Mouse (Mus musculus): ENCODE measurements around the gene Ttc16.

Ttc16 gene

DNA sequence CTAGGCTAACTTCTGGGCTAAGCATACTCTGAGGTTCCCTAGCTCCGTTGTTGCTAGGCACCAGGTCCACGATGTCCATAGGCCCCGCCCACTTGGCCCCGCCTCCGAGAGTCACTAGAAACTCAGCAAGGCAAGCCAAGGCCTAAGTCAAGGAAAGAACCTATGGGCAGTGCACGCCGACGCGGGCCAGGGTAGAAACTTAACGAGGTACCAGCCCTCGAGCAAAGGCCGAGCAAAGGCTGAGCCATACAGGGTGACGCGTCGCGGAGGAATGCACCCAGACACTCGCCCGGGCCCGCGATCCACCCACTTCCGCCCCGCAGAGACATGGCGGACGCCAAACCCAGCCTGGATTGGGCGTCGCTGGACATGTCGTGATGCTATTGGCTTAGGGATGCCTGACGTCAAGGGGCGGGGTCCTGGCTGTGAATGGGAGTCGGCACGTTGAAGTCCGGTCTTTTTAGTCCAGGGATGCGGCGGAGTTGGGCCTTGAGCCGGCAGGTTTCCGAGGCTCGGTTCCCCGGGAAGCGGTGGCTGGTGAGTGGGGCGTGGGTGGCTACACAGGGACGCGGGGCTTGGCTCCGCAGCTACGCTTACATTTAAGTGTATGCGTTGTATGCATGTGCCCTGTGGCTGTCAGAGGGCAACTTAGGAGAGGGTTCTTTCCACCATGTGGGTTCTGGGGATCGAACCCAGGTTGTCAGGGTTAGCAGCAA, at the start of gene Ttc16, which contains the start of gene Ptrh1:
Gene Ttc16, minus strand, starts transcription at position 275 of the 716 bp plus-strand sequence.
Gene Ptrh1, plus strand, starts transcription at position 428 of the 716 bp plus-strand sequence.
- DNase-seq: peak; percentile 97

DNA sequence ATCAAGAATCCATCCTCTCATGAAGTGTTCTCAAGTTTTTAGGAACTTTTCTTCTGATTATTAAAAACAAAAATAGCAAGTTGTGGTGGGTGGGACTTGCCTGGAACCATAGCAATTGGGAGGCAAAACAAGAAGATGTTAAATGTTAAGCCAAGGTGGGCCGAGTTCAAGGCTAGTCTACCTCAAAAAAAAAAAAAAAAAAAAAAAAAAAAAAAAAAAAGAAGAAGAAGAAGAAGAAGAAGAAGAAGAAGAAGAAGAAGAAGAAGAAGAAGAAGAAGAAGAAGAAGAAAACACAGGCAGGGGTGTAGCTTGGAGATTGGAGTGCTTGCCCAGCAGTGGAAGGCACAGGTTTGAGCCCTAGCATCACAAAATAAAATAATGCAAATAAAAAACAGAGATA, 49.3 kb upstream of the Ttc16 start:
- no peak for DNase-seq

DNA sequence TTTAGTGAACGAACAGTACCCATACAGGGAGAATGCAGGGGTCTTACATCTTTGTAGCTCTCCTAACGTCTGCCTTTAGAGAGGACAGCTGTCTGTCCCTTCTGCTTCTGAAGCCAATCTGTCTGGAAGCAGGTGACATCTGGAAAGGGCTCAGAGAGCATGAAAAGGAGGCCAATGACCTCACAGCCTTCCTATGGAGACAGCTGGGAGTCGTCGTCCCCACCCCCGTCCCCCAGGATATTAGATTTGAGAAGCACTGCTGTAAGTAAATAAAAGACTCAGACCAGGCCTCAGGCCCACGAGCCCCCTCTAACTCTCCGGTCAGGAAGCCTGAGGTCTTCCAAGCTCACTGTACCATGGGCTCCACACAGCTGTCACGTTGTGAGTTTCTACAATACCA, 48.7 kb upstream of the Ttc16 start:
- DNase-seq: no peak

DNA sequence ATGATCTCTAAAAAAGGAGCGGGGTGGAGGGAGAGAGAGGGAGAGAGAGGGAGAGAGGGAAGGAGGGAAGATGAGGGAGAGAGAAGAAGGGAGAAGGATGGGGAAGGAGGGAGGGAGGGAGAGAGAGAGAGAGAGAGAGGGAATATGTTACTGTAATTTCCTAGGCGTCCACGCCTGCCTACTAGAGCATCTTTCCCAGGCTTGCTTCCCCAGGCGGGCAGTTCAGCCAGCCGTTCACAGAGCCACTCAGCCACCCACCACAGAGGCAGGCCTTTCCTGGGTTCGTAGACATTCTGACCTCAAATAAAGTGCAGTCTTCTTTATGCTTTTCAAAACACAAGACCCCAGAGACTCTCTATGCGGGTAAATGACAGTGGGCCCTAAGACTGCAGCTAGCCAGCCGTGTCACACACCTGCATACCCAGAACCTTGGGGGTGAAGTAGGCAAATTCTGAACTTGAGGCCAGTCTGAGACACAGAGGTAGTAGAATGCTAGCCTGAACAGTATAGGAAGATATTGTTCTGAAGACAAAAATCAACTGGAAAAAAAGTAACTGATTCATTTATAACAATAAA, 48.2 kb upstream of the Ttc16 start:
- no peak for DNase-seq

DNA sequence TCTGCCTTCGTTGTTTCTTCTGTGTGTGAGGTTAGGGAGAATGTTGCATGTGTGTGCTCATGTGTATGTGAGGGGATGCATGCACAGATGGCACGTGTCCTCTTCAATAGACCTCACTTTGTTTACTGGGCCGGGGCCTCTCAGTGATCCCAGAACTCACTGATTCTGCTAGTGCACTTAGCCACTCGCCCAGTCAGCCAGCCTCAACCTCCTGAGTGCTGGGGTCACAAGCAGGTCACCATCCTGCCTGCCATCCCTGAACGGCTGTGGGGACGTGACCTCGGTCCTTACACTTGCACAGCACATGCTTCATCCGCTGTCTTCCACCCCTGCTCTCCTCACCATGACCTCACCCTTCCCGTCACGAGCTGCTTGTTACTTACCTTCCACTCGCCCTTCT, 47.7 kb upstream of the Ttc16 start:
- DNase-seq: no peak

DNA sequence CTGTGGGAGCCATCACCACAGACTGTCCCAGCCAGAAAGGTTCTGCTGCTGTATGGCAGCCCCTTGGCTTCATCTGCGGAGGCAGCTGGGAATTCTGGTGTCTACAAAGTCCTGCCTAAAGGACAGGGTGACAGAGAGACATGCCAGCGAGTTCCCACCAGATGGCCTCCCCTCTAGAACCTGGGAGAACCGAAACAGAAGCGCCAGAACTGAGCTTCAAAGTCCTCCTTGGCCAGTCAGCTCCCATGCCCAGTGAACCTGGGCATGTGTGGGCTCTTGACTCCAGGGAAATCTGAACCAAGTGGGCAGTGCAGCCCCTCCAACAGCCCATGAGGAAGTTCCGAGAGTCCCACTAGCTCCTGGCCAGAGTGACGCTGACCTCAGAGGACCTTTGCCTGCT, 47.2 kb upstream of the Ttc16 start:
- no peak for DNase-seq

DNA sequence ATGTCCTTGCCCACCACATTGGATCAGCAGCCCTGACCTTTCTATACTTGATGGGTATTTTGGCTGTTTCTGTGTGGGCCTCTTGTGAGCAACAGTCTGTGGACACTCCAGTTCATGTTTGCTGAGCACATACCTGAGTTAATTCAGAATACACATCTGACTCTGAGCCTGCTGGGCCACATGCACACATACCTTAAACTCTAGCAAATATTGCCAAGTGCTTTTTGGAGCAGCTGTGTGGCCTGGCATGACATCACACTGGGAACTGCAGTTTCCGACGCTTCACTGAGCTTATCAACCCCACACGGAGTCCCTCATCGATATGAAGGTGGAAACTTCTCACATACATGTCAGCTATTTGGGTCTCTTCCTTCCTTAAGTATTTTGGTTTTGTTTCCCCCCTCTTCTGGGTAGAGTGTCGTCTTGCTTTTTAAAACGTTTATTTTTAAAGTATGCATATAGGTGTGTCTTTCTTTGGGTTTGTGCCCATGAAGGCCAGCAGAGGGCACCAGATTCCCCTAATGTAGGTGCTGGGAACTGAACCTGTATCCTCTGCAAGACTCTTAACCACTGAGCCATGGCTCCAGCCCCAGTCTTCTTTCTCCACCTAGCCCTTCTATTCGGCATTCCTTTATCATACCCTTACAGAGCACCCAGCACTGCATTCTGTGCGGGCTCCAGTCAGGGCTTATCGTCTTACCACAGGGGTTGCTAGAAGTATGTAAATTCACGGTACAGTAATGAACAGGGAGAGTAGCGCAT, 45.8 kb upstream of the Ttc16 start:
- peak; percentile 65 for DNase-seq

DNA sequence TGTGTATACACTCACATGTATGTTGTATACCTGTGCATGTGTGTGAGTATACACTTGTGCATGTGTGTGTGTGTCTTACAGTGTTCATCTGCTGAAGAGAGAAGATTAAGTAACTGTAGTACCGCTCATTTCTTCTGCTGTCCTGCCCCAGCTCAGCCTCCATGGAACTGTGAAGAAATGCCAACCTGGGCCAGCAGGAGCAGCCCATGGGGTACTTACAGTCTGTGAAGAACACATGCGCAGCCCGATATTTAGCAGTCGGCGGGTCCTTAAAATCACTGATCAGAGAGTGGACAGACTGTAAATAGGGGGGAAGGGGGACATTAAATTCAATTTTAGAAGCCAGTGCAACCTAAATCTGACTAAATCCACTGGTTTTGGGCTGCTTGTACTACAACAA, 42.8 kb upstream of the Ttc16 start:
- no peak for DNase-seq

DNA sequence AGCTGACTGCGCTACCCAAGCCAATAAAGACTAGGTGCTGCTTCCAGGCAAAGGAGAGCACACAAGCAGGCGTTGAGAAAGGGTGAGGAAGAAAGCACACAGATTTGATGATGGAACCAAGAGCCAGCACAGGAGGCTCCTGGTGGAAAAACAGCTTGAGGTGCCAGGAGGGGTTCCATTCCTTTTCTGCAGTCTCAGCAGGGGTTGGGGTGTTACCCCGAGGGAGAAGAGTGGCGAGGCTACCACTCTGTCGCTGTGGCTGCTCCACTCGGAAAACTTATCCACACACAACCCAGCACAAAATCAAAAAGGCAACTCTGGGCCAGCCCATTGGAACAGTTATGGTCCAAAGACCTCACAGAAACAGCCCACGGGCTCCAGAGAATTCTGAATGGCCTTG, 42.2 kb upstream of the Ttc16 start:
- DNase-seq: no peak

DNA sequence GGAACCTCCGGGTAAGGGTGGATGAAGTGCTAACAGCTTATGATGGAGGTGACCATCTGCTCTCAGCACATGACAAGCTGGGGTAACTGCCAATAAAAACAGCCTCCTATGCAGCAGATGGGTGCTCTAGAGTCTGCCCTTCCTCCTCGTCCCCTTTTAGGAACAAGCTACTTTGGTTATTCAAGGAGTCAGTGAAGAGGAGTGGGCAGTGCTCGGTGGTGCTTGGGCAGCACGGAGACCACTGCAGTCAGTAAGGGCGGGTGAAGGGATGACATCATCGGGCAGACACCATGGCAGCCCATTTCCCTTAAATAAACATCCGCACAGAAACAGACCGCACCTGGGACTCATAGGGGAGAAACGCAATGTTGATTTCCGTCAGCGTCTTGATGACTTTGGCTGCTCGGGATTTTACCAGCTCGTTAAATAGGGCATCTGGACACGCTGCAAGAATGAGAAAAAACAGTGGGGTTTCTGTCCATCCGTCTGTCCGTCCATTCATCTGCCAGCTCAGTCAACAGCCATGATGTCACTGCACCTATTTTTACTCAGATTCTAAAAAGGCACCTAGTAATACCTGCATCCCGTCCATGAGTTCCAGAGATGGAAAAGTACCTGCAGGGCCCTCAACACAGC, 41.6 kb upstream of the Ttc16 start:
- no peak for DNase-seq

DNA sequence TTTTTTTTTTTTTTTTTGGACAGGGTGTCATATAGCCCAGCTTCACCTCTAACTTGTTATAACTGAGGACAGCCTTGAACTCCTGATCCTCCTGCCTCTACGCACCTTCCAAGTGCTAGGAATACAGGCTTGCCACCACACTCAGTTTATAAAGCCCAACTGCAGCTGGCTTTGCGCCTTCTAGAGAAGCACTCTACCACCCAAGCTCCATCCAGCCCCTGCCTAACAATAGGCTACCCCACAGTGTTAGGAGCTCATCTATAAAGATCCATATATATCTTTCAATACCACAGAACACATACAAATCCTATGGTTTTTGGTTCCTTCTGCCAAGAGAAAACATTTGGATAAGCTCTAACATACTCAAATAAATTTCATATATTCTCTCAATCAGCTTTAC, 41.1 kb upstream of the Ttc16 start:
- DNase-seq: no peak

DNA sequence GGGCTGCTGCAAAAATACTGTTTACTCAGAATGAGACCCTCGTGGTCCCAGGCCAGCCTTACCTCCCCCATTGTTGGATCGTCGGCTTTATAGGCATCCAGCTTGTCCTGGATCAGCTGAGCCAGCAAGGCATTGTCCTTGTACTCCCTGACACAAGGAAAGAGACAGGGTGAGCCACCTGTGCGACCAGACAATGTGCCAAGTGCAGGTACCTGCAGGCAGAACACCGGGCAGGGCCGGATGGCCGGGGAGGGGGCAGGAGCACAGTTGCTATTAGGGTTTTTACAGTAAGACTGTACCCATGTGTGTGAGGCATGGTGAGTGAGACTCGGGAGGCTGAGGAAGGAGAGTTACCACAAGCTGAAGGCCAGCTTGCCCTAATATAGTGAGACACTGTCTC, 36.5 kb upstream of the Ttc16 start:
- no peak for DNase-seq

DNA sequence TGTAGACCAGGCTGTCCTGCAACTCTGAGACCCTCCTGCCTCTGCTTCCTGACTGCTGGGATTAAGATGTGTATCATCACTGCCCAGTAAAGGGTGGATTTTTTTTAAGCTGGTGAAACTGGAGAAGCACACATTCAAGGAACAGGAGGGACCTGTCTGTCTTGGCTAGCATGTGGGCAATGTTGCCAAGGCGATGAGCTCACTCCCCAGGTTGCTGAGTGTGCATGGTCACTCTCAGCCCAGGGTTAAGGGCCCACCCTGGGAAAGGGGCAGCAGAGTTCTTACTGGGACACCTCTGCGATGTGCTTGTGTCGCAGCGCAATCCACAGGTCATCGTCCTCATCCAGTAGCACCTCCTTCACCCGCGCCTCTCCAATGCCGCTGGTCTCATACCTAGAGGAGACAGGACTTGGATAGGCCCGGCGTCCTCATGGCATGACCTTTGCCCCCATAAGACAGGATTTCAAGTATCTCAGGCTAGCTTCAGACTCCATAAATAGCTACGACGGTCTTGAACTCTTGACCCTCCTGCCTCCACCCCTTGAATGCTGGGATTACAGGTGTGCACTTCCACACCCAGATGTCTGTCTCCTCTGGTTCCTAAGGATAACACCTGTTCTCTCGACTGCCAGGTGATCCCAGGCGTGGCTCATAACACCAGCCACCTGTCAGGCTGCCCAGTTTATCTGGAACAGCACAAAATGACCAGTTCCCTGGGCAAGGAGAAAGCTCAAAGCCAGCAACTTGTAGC, 33.6 kb upstream of the Ttc16 start:
- no peak for DNase-seq

DNA sequence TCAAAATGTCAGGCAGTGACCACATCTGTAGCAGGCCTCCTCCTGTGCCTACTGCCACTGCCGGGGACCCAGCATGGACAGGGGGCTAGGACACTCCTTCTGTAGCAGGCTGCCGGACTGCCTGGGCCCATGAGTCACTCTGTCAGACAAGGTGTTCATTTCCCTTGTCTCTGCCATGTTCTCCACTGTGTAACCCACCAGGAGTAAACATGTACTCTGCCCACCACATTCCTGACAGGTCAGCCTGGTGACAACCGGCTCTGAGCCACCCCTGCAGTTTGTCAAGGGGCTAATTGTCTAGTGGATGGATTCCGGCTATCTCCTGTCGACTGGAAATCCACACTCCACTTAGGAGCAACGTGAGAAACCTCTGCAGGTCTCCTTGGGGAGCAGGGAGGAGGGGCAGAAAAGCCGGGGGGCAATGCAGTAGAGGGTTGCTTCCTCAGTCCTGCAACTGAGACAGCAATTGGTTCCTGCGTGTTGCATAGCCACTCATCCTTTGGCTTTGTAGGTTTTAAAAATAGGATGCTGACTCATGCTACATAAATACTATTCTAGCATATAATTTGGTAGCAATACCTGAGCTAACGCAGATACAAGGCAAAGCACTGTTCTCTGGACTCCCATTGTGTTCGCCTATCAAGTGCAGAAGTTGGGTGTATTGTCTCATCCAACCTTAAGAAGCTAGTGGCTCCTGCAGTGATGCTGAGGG, 23.0 kb upstream of the Ttc16 start:
- DNase-seq: no peak

DNA sequence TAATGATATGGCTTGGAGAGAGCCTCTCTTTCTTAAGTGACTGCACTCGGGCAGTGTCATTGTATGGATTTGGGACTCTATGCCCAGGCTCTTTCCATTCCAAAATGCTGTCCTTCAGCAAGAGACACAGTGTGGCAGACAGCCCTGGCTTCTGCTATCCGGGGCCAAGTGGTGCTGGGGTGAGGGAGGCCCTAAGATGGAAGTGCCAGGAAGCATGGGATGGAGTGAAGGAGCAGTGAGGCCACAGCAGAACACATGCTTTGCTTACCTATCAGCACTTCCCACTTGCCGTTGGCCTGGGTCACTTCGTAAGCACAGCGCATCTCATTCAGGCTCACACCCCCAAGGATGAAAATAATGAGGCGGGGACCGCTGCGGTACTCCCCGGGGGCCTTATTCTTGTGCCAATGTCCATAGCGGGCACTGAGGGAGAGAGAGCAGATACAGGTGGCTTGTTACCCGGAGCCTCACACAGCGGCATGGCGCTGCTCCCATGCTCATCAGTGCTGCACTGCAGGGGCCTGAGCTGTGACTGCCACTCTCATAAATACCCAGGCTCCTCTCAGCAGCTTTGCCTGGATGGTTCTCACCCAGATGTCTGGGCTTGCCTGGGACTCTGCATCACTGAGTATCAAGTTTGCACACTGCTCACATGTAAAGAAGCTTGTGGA, 20.4 kb upstream of the Ttc16 start:
- no peak for DNase-seq

DNA sequence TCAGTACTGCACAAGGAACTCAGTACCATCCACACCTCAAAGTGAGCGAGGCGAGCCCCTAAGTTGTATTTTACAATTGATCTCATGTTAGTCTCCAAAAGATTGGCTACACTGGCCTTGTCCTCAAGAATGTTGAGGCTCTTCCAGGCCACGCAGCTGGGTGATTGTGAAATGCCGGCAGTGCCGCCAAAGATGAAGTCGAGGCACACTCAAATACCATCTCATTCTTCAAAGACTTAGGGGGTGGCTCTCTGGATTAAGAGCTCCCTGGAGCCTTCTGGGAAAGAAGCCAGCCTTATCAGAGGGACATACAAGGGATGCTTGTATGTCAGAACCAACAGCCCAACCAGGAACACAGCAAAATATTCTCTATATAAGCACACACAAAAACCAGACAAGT, 15.9 kb upstream of the Ttc16 start:
- no peak for DNase-seq

DNA sequence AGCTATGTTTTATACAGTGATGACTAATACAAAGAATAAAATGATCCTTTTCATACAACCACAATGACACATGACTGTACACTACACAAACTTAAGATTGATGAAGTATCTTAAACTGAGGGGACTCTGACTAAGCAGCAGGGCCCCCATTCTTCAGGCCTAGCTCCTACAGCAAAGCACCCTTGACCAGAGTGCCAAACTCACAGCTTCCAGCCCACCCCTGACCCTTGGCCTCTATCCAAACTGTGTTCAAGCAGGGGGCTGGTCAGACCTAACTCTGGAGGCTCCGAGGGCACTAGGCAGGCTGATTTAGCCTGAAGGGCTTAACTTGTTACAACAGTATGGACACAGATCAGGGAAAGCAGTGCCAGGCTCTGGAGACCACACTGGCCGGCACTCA, 13.1 kb upstream of the Ttc16 start:
- no peak for DNase-seq

DNA sequence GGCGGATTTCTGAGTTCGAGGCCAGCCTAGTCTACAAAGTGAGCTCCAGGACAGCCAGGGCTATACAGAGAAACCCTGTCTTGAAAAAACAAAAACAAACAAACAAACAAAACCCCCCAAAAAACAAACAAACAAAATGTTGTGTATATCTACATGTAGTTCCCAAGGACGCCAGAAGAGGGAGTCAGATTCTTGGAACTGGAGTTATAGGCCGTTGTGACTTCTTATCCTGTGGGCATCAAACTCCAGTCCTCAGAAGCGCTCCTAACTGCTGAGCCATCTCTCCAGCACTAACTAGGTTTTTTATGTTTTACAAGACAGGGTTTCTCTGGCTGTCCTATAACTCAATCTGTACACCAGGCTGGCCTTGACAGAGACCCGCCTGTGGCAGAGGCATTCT, 11.7 kb upstream of the Ttc16 start:
- no peak for DNase-seq

DNA sequence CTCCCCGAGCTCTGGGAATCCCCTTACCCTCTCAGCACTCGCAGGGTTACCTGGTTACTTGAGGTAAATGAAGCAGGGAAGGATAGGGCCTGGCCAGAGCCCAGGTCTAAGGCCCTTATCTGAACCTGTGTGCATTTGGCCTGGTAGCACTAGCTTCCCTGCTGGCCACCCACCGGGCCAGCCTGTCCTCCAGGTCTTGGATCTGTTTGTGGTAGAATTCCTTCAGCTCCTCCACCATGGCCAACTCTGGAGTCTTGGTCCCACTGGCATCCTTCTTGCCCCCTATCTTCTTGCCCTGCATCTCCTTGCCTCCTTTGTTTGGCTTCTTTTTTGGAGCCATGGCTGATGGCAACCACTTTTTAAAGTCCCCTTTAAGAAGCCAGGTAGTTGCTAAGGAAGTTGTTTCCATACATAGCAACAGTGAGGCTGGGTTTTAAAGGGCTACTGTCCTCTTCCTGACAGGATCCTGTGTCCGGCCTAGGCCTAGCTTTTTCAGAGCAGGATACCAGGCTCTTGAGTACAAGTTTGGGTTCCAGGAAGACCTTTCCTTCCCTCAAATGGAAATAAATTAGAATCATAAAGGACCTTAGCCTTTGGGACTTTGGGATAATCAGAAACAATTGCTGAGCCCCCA, 8.7 kb upstream of the Ttc16 start, which contains the start of gene Cfap157:
Gene Cfap157, minus strand, starts transcription at position 381 of the 634 bp plus-strand sequence.
- DNase-seq: no peak

DNA sequence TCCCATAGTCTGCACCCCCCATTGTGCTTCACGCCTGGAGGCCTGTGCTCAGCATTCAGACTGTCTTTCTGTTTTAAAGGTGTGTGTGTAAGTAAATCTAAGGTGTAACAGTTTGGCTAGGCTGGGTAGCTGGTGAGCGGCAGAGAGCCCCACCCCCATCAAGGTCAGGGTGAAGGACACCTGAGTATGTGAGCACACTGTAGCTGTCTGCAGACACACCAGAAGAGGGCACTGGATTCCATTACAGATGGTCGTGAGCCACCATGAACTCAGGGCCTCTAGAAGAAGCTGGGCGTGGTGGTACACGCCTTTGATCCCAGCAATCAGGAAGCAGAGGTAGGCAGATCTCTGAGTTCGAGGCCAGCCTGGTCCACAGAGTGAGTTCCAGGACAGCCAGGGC, 6.3 kb upstream of the Ttc16 start:
- peak; percentile 10 for DNase-seq

DNA sequence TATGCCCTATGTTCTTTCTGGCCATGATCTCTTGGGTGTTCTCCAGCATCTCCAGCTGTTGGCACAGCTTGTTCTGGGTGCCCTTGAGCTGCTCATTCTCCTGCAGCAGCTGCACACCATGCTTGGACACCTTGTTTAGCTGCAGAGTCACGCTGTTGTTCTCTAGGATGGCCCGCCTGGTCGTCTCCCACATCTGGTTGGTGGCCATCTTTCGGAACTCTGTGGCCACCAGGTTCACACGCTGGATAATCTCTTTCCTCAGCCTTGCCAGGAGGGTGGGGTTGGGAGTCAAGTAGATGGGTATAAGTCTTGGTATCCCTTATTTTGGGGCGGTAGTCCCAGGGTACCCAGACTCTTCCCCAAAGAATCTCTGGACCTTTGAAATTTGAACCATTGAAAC, 4.3 kb upstream of the Ttc16 start:
- DNase-seq: no peak

Data from thymus, postnatal 14 days (tissue).